Mouse (Mus musculus) neural tube, embryonic 15.5 days (tissue): ENCODE measurements at regions not wholly inside any gene's neighbourhood (a gene's known extent, or its start where the extent isn't known, plus 50 kb on each side); places are given as distances from the start of the nearest gene placed in this dataset.

Experiments
- ATAC-seq: fragments of 200-750 bp; cut with Nextera tagmentation; 2 replicates; pipeline ENCODE4 v1.8.0; 2017; ENCODE audit warnings: mild to moderate bottlenecking, moderate TSS enrichment, moderate library complexity; ENCODE audit not compliant: low FRiP score
- H3K27ac ChIP-seq: fragments of 300-500 bp; sonication (generic); replicated peaks from 2 replicates; pipeline ENCODE4 v1.5.1; 2015; ENCODE audit warnings: mild to moderate bottlenecking, inconsistent platforms
- H3K27me3 ChIP-seq: fragments of 300-500 bp; sonication (generic); replicated peaks from 2 replicates; pipeline ENCODE4 v1.6.1; 2015; ENCODE audit warnings: inconsistent platforms
- H3K36me3 ChIP-seq: fragments of 300-500 bp; sonication (generic); 2 replicates; pipeline ENCODE4 v1.6.1; 2015; ENCODE audit warnings: inconsistent platforms
- H3K4me1 ChIP-seq: fragments of 300-500 bp; sonication (generic); 2 replicates; pipeline ENCODE4 v1.6.1; 2015; ENCODE audit warnings: inconsistent platforms
- H3K4me2 ChIP-seq: fragments of 300-500 bp; sonication (generic); 2 replicates; pipeline ENCODE4 v1.6.1; 2015; ENCODE audit warnings: inconsistent platforms, mild to moderate bottlenecking, moderate library complexity
- H3K4me3 ChIP-seq: fragments of 300-500 bp; sonication (generic); replicated peaks from 2 replicates; pipeline ENCODE4 v1.5.1; 2015; ENCODE audit warnings: mild to moderate bottlenecking, inconsistent platforms
- H3K9ac ChIP-seq: fragments of 300-500 bp; sonication (generic); replicated peaks from 2 replicates; pipeline ENCODE4 v1.6.1; 2015; ENCODE audit warnings: mild to moderate bottlenecking, inconsistent platforms
- H3K9me3 ChIP-seq: fragments of 300-500 bp; sonication (generic); replicated peaks from 2 replicates; pipeline ENCODE4 v1.6.1; 2016; ENCODE audit warnings: inconsistent platforms
- WGBS: fragments of 180-500 bp; shearing (Covaris S2); methylation state at CpG from one replicate; pipeline ENCODE4 v1.1.7; 2015; ENCODE audit warnings: mixed read lengths; 5-methylcytosine and 5-hydroxymethylcytosine counted together

GRCm38 (mm10) chr4:68572521-68572920 is 381.7 kb downstream of the Brinp1 start:
- H3K4me1 ChIP-seq = no peaks in the 10 kb centered on the region
- no peak for ATAC-seq
- H3K27me3 ChIP-seq = no peaks in the 10 kb centered on the region
- H3K4me2 ChIP-seq = no peak overlapping the region
- H3K27ac ChIP-seq = no peak overlapping the region
- H3K9me3 ChIP-seq = no peaks in the 10 kb centered on the region
- H3K9ac ChIP-seq = no peak overlapping the region
- H3K4me3 ChIP-seq = no peak overlapping the region
- H3K36me3 ChIP-seq = no peaks in the 10 kb centered on the region

GRCm38 (mm10) chr4:68536254-68536653 is 417.9 kb downstream of the Brinp1 start:
- H3K9me3 ChIP-seq = no peaks in the 10 kb centered on the region
- ATAC-seq = no peak
- H3K27me3 ChIP-seq = no peaks in the 10 kb centered on the region
- 0 out of 2 replicates have a peak, but pooled peaks cover 4% of the 10 kb centered on the region for H3K4me1 ChIP-seq
- no peak overlapping the region for H3K27ac ChIP-seq
- H3K4me2 ChIP-seq = no peak overlapping the region
- no peak overlapping the region for H3K4me3 ChIP-seq
- H3K9ac ChIP-seq = no peak overlapping the region
- WGBS = 51% methylated on average over 3 of the region's 3 CpGs
- no peaks in the 10 kb centered on the region for H3K36me3 ChIP-seq

- Histone ChIP-seq H3K4me3 (no peak overlapping the region), H3K27ac (no peak overlapping the region), H3K36me3 (no peaks in the 10 kb centered on the region), H3K4me2 (no peak overlapping the region), H3K9ac (no peak overlapping the region), H3K9me3 (no peaks in the 10 kb centered on the region), H3K4me1 (0 out of 2 replicates have a peak, but pooled peaks cover 4% of the 10 kb centered on the region), H3K27me3 (no peaks in the 10 kb centered on the region)
- ATAC-seq = no peak
- 58% methylated on average over 1 of the region's 1 CpGs for WGBS
These were observed 418.4 kb downstream of the Brinp1 start for GRCm38 (mm10) chr4:68535815-68536214.

GRCm38 (mm10) chr4:68532056-68532455 is 422.1 kb downstream of the Brinp1 start:
- Histone ChIP-seq H3K4me1 (0 out of 2 replicates have a peak, but pooled peaks cover 4% of the 10 kb centered on the region), H3K36me3 (no peaks in the 10 kb centered on the region), H3K9me3 (no peaks in the 10 kb centered on the region), H3K4me2 (no peak overlapping the region), H3K4me3 (no peak overlapping the region), H3K27me3 (no peaks in the 10 kb centered on the region), H3K27ac (no peak overlapping the region), H3K9ac (no peak overlapping the region)
- WGBS = 81% methylated on average over 3 of the region's 3 CpGs
- no peak for ATAC-seq

GRCm38 (mm10) chr4:68487993-68488392 is 466.2 kb downstream of the Brinp1 start:
- Histone ChIP-seq H3K36me3 (no peaks in the 10 kb centered on the region), H3K4me2 (no peak overlapping the region), H3K9me3 (no peaks in the 10 kb centered on the region), H3K4me1 (no peaks in the 10 kb centered on the region), H3K27me3 (no peaks in the 10 kb centered on the region), H3K27ac (no peak overlapping the region), H3K9ac (no peak overlapping the region), H3K4me3 (no peak overlapping the region)
- ATAC-seq = 0 out of 2 replicates have a peak, but pooled peaks have one; percentile 31
- 29% methylated on average over 4 of the region's 4 CpGs for WGBS

GRCm38 (mm10) chr4:68486876-68487275 is 467.3 kb downstream of the Brinp1 start:
- Histone ChIP-seq H3K27me3 (no peaks in the 10 kb centered on the region), H3K9ac (no peak overlapping the region), H3K4me2 (no peak overlapping the region), H3K4me3 (no peak overlapping the region), H3K36me3 (no peaks in the 10 kb centered on the region), H3K9me3 (no peaks in the 10 kb centered on the region), H3K4me1 (no peaks in the 10 kb centered on the region), H3K27ac (no peak overlapping the region)
- WGBS = 51% methylated on average over 1 of the region's 1 CpGs
- ATAC-seq = no peak

- no peaks in the 10 kb centered on the region for H3K36me3 ChIP-seq
- no peak overlapping the region for H3K4me2 ChIP-seq
- peak; percentile 80; the same call in 1 of the 2 replicates for ATAC-seq
These were observed 492.4 kb downstream of the Brinp1 start for GRCm38 (mm10) chr4:68461783-68462182.

GRCm38 (mm10) chr4:68416046-68416445 is 538.2 kb downstream of the Brinp1 start:
- no peaks in the 10 kb centered on the region for H3K36me3 ChIP-seq
- H3K9me3 ChIP-seq = no peaks in the 10 kb centered on the region
- no peak for ATAC-seq
- no peak overlapping the region for H3K4me2 ChIP-seq
- H3K4me1 ChIP-seq = no peaks in the 10 kb centered on the region
- H3K9ac ChIP-seq = no peak overlapping the region
- no peaks in the 10 kb centered on the region for H3K27me3 ChIP-seq
- no peak overlapping the region for H3K27ac ChIP-seq
- no peak overlapping the region for H3K4me3 ChIP-seq

More at GRCm38 (mm10) chr4:68461783-68462182, 492.4 kb downstream of the Brinp1 start:
- Histone ChIP-seq H3K4me3 (no peak overlapping the region), H3K9me3 (no peaks in the 10 kb centered on the region), H3K9ac (no peak overlapping the region), H3K4me1 (peaks cover 2% of the 10 kb centered on the region; the same call in 1 of the 2 replicates), H3K27me3 (no peaks in the 10 kb centered on the region), H3K27ac (no peak overlapping the region)

GRCm38 (mm10) chr4:68410785-68411184 is 543.4 kb downstream of the Brinp1 start:
- H3K27ac ChIP-seq = no peak overlapping the region
- no peaks in the 10 kb centered on the region for H3K36me3 ChIP-seq
- no peak overlapping the region for H3K4me2 ChIP-seq
- H3K27me3 ChIP-seq = no peaks in the 10 kb centered on the region
- H3K4me3 ChIP-seq = no peak overlapping the region
- 78% methylated on average over 2 of the region's 2 CpGs for WGBS
- no peaks in the 10 kb centered on the region for H3K9me3 ChIP-seq
- no peaks in the 10 kb centered on the region for H3K4me1 ChIP-seq
- ATAC-seq = no peak
- no peak overlapping the region for H3K9ac ChIP-seq

GRCm38 (mm10) chr4:68404364-68404763 is 549.8 kb downstream of the Brinp1 start:
- no peak overlapping the region; the same call in 1 of the 2 replicates for H3K27ac ChIP-seq
- no peaks in the 10 kb centered on the region for H3K36me3 ChIP-seq
- no peaks in the 10 kb centered on the region for H3K27me3 ChIP-seq
- H3K4me2 ChIP-seq = no peak overlapping the region
- no peaks in the 10 kb centered on the region for H3K9me3 ChIP-seq
- ATAC-seq = peak; percentile 65
- WGBS = 45% methylated on average over 3 of the region's 3 CpGs
- no peak overlapping the region for H3K4me3 ChIP-seq
- H3K4me1 ChIP-seq = no peaks in the 10 kb centered on the region
- H3K9ac ChIP-seq = no peak overlapping the region

- H3K4me3 ChIP-seq = no peak overlapping the region
- WGBS = 93% methylated on average over 7 of the region's 7 CpGs
- no peaks in the 10 kb centered on the region for H3K27me3 ChIP-seq
- no peak overlapping the region for H3K9ac ChIP-seq
- no peak overlapping the region for H3K4me2 ChIP-seq
- H3K27ac ChIP-seq = no peak overlapping the region
- ATAC-seq = no peak
- H3K9me3 ChIP-seq = no peaks in the 10 kb centered on the region
- no peaks in the 10 kb centered on the region for H3K4me1 ChIP-seq
- H3K36me3 ChIP-seq = no peaks in the 10 kb centered on the region
These were observed 567.1 kb downstream of the Brinp1 start for GRCm38 (mm10) chr4:68387097-68387496.

- 90% methylated on average over 1 of the region's 1 CpGs for WGBS
- no peak overlapping the region for H3K27ac ChIP-seq
These were observed 572.2 kb downstream of the Brinp1 start for GRCm38 (mm10) chr4:68382007-68382406.

GRCm38 (mm10) chr4:68367983-68368382 is 586.2 kb downstream of the Brinp1 start:
- H3K27ac ChIP-seq = no peak overlapping the region
- H3K27me3 ChIP-seq = no peaks in the 10 kb centered on the region
- 80% methylated on average over 2 of the region's 2 CpGs for WGBS
- no peaks in the 10 kb centered on the region for H3K36me3 ChIP-seq
- no peak overlapping the region for H3K4me3 ChIP-seq
- no peak for ATAC-seq
- no peak overlapping the region for H3K9ac ChIP-seq
- H3K9me3 ChIP-seq = no peaks in the 10 kb centered on the region
- H3K4me1 ChIP-seq = no peaks in the 10 kb centered on the region
- H3K4me2 ChIP-seq = no peak overlapping the region

More at GRCm38 (mm10) chr4:68382007-68382406, 572.2 kb downstream of the Brinp1 start:
- H3K4me3 ChIP-seq = no peak overlapping the region
- no peak overlapping the region for H3K4me2 ChIP-seq
- H3K9me3 ChIP-seq = no peaks in the 10 kb centered on the region
- H3K27me3 ChIP-seq = no peaks in the 10 kb centered on the region
- no peak for ATAC-seq
- no peaks in the 10 kb centered on the region for H3K4me1 ChIP-seq
- H3K36me3 ChIP-seq = no peaks in the 10 kb centered on the region
- H3K9ac ChIP-seq = no peak overlapping the region
